Mouse (Mus musculus): ENCODE measurements around the gene Ncapd2.

Gene Ncapd2

DNA sequence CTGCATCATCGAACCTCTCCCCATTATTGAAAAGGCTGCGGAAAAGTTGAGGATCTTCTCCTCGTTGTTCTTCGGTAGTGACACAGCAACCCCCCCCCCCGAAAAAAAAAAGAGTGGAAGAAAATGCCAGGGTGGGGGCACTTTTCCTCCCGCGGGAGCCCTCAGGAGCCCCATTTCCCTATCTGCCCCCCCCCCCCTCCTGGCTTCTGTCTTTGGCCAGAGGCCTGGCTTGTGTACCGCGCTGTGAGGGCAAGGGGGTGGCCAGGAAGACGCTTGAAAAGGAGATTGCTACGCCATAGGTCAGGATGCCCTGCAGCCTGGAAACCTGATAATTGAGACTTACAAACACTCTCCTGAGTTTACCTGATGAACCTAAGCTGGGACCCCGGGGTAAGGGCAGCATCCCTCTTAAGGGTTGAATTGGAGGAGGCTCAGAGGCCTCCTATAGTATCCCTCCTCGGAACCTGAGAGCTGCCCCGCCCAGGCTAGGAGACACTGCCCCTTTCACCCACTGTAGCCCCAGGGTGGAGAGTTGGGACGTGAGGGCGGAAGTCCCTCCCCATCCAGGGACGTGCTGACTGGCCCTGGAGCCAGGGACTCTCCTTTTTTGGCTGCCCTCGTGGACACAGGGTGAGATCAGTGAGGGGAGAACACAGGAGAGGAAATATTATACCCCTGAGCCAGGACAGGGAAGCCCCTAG, 25.3 kb downstream of the Ncapd2 start, which contains the start of gene Gapdh:
Gene Gapdh (minus strand): TSS at position 417 of the 701 bp plus-strand sequence.
- CTCF ChIA-PET = interaction anchor here (0.5 to 0.6 kb wide), 2 partner anchors 249 to 435 kb away, joined by 3 to 4 read pairs; no protein-coding TSS in a partner anchor

DNA sequence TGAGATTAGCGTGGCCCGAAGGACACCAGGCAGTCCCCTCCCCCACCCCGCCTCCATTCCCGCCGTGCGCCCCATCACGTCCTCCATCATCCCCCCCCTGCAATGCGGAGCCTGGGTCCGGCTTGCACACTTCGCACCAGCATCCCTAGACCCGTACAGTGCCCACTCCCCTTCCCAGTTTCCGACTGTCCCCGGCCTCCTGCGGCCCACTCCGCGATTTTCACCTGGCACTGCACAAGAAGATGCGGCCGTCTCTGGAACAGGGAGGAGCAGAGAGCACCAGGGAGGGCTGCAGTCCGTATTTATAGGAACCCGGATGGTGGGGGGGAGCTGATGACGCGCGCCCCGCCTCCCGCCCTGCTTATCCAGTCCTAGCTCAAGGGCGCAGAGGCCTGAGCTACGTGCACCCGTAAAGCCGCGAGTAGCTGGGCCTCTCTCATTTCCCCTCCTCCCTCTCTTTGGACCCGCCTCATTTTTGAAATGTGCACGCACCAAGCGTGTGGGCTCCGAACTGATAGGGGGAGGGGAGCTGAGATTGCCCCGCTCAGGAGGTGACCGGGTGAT, 26.1 kb downstream of the Ncapd2 start:
- CTCF ChIA-PET = interaction anchor here (0.5 kb wide), 1 partner anchor 436 kb away, joined by 3 read pairs; no protein-coding TSS in a partner anchor

DNA sequence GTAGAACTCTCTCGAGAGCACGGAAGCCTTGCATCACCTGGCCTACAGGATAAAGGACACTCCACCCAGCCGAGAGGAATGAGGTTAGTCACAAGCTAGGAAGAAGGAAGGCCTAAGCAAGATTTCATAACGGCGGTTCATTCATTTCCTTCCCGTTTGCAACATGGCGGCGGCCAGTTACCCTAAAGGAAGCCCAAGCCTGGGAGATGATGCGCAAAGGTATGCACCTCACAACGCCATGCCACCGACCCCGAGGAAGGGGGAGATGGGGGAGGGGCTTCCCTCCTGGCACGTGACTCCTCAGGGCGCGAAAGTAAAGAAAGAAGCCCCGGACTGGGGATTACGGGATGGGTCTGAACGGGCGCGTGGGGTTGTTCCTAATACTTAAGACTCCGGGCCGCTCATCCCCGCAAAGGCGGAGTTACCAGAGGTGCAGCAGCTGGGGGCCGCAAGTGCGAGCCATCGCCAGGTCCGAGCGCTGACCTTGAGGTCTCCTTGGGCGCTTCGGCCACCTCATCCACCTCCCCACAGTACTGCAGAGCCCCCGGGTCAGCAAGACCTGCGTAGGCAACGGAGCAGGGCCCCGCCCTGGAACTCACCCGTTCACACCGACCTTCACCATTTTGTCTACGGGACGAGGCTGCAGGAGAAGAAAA, 26.7 kb downstream of the Ncapd2 start:
- CTCF ChIA-PET = no interaction called here

DNA sequence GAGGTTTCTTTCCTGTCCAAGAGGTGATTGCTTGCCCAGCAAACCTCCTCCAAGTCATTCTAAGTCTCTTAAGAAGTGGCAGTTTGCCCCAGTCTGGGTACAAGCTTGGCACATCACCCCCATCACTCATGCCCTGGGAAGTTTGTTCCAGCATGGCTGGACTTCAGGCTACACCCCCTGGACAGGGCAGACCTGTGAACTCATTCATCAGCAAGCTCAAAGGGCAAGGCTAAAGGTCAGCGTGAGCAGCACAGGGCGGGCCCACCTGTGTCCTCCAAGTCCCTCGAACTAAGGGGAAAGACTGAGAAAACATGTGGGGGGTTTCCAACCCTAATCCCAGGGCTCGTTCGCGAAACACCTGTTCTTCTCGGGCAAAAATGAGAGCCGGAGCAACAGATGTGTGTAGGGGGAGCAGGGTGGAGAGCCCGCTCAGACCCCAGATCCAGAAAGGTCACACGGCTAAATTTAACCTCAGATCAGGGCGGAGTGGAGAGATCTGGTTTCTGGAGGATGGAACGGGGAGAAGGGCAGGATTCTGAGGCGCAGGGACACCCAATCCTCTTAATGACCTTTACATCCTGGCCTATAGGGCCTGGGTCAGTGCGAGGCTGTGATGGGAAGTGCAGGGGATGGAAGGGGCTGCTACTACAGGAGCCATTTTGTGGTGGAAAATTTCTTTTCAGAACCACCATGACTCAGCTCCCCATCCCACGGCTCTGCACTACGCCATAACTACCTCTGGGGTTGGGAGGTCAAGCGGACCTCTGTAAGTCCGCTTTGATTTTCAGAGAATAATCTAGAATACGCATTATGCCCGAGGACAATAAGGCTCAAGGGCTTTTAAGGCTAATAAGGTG, 27.5 kb downstream of the Ncapd2 start:
- CTCF ChIA-PET = no interaction called here

DNA sequence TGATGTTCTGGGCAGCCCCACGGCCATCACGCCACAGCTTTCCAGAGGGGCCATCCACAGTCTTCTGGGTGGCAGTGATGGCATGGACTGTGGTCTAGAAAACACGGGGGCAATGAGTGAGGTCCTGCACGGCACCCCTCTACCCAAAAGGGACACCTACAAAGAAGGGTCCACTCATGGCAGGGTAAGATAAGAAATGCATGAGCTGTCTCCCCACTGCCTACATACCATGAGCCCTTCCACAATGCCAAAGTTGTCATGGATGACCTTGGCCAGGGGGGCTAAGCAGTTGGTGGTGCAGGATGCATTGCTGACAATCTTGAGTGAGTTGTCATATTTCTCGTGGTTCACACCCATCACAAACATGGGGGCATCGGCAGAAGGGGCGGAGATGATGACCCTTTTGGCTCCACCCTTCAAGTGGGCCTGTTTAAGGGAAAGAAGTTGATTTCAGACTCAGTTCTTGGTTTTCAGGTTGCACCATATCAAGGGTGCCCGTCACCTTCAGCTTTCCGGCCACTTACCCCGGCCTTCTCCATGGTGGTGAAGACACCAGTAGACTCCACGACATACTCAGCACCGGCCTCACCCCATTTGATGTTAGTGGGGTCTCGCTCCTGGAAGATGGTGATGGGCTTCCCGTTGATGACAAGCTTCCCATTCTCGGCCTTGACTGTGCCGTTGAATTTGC, 28.7 kb downstream of the Ncapd2 start:
- CTCF ChIA-PET = interaction anchor here (1.5 to 1.8 kb wide), 2 partner anchors 62 to 109 kb away, joined by 4 to 6 read pairs; no protein-coding TSS in a partner anchor

DNA sequence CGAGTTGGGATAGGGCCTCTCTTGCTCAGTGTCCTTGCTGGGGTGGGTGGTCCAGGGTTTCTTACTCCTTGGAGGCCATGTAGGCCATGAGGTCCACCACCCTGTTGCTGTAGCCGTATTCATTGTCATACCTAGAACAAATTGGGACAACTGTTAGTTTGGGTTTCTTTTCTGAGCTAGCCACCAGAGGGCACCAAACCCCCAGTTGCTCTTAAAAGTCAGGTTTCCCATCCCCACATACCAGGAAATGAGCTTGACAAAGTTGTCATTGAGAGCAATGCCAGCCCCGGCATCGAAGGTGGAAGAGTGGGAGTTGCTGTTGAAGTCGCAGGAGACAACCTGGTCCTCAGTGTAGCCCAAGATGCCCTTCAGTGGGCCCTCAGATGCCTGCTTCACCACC, 29.5 kb downstream of the Ncapd2 start:
- CTCF ChIA-PET = interaction anchor here (0.6 to 1.8 kb wide), 3 partner anchors 63 to 109 kb away, joined by 3 to 6 read pairs (median 4); no protein-coding TSS in a partner anchor

DNA sequence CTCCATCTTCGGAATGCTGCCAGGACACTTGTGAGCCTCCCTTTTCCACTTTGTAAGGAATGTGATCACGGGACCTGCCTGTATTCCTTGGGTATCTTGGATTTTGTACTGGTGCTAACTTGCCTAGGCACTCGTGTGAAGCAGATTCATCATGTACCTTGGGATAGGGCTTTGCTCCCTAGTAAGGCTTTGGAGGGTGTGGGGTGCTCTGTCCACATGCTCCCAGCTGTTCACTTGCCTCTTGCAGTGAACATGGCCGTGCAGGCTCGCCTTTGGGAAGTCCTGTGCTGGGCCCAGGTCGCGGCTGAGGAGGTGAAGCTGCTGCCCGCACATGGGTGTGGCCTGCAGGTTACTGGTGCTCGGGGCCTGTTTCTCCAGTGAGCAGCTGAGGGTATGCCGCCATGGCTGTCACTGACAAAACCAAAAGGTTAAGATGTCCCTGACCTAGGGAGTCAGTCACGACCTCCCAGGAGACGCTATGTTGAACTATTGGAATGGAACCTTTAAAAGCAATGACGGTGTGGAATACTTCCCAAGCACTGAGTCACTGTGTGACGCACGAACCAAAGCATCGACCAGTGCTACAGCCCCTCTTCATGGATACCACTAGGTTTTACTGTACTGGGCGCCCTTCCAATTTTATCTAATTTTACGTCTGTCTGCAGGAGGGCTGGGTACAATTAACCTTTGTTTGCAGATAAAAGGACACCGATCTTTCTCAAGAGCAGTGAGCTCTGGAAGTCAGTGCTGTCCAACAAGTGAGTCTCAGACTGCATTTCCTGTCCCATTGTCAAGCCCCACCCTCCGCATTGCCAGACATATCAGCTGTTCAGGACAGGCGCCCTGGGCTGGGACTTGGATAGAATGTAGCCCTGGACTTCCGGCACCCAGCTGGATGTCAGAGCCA, 30.4 kb downstream of the Ncapd2 start:
- CTCF ChIA-PET = interaction anchor here (0.6 to 1.8 kb wide), 3 partner anchors 64 to 114 kb away, joined by 3 to 4 read pairs (median 3); no protein-coding TSS in a partner anchor

DNA sequence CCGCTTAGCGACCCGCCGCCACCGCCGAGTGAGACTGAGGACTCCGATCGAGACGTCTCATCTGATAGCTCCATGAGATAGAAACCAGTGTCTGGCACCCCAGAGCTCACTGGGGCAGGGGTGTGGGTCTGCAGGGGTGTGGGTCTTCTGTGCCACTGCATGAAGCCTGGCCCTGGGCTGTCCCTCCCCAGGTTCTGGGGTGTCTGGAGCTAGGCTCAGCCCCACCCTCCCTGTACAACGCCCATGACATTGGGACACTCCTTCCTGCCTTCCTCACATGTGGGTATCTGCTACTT, 31.0 kb downstream of the Ncapd2 start:
- CTCF ChIA-PET = interaction anchor here (1.0 to 1.1 kb wide), 2 partner anchors 112 to 114 kb away, joined by 3 read pairs; no protein-coding TSS in a partner anchor

DNA sequence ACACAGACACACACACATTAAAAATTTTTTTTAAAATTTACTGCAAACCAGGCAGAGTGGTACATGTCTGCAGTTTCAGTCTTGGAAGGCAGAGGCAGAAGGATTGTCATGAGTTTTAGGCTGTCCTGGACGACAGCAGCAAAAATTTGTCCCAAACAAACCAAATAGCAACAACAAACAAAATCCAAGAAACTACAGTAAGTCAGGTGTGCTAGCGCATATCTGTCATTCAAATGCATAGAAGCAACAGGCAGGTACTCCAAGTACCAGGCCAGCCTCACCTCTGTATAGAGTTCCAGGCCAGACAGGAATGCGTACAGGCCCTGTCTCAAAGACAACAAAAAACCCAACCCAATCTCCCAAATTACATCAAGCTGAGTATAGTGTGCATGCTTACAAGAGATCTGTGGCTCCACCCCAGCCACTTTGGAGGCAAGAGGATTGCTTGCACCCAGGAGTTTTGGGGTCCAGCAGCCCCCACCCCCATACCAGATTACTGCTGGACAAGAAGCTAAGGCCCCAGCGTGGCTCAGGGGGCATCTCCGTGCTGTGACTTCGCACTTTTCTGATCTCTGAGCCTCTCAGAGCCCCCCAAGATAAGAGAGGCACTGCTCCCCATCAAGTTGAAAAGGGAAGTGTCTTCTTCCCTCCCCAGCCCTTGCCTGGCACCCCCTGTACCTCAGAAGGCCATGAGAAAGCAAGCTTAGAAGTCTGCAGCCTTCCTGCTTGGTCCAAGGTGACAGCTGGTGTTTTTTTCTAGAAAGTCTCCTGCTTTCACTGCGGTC, 31.5 kb downstream of the Ncapd2 start:
- CTCF ChIA-PET = interaction anchor here (1.0 kb wide), 1 partner anchor 112 kb away, joined by 3 read pairs; no protein-coding TSS in a partner anchor

DNA sequence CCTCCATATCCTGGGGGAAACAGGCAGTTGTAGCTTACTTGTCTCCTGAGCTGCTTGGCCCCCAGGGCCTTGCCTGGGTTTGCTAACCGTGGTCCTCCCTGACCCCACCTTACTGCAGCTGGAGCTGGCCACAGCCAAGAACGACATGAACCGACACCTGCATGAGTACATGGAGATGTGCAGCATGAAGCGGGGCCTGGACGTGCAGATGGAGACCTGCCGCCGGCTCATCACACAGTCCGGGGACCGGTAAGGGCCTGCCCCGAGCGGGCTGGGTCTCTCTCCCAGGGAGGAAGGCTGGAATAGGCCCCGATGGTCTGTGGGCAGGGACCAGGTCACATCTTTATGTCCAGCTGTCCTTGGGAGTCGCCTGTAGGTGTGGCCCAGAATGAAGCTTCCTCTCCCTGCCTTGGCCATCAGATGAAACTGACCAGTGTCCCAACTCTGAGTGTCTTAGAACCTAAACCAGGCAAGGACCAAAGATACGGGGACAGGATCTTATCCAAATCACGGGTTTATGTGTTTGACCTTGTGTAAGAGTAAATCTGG, 32.5 kb downstream of the Ncapd2 start:
- CTCF ChIA-PET = no interaction called here

DNA sequence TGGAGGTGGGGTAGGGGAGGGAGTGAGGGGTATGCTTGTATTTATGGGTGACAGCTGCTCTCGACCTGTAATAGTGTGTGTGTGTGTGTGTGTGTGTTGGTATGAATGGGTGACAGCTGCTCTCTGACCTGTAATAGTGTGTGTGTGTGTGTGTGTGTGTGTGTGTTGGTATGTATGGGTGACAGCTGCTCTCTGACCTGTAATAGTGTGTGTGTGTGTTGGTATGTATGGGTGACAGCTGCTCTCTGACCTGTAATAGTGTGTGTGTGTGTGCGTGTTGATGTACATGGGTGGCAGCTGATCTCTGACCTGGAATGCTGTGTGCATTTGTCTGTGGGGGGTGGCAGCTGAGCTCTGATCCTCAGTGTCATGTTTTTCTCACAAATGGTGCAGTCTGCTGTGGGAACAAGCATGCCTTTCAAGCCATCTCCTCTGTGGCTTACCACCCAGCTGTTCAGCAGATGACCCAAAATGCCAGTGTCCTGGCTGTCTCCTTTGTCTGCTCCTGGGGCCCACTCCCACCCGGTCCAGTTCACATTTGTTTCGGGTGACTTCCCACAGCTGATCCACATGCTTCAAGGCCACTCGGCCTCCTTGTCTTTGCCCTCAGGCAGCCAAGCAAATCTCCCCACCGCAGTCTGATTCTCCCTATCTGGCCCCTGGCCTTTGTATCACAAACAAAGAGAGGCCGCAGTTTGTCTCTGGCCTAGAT, 34.4 kb downstream of the Ncapd2 start:
- CTCF ChIA-PET = interaction anchor here (0.7 kb wide), 1 partner anchor 24 kb away, joined by 3 read pairs; no protein-coding TSS in a partner anchor

DNA sequence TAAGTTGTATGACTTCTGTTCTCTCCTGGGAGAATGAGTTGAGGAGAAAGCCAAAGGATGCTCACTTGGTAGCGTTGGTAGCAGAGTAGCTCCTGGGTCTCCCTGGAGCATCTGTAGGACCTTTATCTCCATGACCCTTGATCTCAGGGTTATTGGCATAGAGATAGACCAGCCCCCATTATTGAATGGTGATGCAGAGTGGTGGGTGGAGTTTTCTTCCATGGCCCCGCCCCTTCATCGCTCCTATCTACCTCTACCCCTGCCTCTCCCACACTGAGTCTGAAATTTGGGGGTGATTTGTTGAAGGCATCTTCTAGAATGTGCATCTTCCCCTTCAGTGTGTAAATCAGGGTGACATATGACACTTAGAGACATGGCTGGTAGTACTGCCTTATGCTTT, 35.0 kb downstream of the Ncapd2 start:
- CTCF ChIA-PET = no interaction called here

DNA sequence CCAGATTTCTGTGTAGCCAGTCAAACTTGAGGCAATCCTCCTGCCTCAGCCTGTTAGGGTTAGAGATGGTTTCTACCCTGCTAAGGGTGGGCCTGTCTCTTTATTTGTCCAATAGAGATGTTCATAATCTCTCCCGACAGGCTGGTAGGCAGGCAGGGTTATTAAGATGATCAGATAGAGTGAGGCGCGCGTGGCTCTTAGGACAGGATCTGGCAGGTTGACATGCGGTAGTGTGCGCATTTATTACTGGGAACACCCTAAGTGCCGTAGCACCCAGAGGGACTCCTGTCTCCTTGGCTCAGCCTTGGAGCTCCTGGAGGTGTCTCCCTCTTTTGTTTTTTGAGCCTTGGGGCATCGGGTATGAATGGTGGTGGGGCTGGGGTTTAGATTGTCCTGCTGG, 36.2 kb downstream of the Ncapd2 start:
- CTCF ChIA-PET = no interaction called here

DNA sequence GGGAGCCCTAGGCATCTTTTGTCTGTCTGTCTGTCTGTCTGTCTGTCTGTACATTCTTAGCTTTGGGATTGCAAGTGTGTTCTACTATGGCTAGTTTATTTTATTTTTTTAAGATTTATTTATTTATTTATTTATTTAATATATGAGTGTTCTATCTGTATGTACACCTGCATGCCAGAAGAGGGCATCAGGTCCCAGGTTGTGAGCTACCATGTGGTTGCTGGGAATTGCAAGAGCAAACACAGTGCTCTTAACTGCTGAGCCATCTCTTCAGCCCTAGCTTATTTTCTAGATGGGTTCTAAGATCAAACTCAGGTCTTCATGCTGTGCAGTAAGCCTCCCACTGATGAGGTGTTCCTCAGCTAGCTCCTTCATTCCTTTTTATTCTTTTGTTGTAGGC, 37.0 kb downstream of the Ncapd2 start:
- CTCF ChIA-PET = no interaction called here

DNA sequence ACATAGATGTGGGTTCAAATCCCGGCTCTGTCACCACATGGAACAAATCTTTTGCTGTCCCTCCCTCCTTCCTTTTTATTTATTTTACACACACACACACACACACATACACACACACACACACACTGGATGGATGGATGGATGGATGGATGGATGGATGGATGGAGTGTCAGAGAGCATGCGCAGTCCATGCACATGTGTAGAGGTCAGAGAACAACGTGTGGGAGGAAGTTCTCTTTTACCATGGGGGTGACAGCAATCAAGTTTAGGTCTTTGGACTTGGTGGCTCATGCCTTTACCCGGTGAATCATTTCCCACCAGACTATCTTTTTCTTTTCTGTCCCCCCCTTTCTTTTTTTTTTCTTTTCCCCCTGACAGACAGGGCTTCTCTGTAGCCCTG, 37.8 kb downstream of the Ncapd2 start:
- CTCF ChIA-PET = no interaction called here

DNA sequence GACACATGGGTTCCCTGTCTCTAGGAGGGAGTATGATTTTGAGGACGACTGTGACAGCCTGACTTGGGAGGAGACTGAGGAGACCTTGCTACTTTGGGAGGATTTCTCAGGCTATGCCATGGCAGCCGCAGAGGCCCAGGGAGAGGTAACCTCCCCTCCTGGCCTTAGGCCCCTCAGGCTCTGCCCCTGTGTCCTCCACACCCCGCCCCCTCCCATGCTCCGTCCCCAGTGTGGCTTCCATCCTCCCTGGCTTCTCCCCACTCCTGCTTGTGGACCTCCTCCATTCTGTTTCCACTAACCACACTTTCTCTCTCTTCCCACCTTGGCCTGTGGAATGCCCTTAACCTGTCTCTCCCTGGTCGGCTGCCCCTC, 38.5 kb downstream of the Ncapd2 start:
- CTCF ChIA-PET = no interaction called here

DNA sequence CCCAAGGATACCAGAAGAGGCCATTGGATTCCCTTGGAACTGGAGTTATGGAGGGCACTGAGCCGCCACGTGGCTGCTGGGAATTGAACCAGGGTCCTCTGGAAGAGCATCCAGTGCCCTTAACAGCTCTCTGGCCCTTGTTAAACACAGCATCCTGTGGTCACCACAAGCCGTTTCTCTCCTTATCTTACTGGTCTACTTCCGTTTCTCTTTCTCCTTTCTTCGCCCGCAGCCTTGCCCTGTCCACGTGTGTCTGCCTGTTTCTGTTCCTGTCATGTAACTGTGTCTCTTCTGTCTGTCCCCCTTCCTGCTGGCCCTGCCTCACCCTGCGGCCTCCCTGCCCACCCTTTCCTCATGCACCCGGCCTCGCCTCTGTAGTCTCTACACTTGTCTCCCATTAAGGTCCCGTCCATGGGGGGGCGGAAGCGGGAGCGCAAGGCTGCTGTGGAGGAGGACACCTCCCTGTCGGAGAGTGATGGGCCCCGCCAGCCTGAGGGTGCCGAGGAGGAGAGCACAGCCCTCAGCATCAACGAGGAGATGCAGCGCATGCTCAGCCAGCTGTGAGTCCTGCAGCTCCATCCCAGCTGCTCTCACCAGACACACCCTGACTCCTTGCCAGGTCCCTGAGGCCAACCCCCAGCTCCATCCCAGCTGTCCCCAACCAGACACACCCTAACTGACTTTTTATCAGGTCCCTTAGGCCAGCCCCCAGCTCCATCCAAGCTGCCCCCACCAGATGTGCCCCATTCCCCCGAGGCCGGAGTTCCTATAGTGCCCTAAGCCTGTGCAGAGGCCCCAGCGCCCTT, 39.1 kb downstream of the Ncapd2 start:
- CTCF ChIA-PET = interaction anchor here (0.6 kb wide), 1 partner anchor 114 kb away, joined by 3 read pairs; no protein-coding TSS in a partner anchor

DNA sequence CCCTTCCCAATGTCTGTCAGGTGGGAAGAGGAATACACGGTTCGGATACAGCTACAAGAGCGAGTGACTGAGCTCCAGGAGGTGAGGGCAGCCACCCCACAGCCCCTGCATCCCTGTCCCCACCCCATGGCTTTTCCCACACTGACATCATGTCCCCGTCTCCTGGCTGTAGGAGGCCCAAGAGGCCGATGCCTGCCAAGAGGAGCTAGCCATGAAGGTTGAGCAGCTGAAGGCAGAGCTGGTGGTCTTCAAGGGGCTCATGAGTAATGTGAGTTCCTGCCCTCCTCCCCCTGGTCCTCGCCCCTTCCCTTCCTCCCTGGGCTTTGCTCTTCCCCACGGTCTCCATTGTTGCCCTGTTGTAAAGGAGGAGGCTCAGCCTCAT, 41.9 kb downstream of the Ncapd2 start:
- CTCF ChIA-PET = no interaction called here
